Mouse (Mus musculus) midbrain, embryonic 10.5 days (tissue): ENCODE data around the gene Pde8a. TPM values are rescaled to one million over a fixed set of nuclear protein-coding genes. Genes with fewer than 3 reads are reported as not detected.

Experiments used
- DNase-seq: peaks from one replicate; pipeline ENCODE4 v3.0.0-alpha.2; 2017; ENCODE audit warnings: low spot score
- H3K27ac ChIP-seq: fragments of 300-500 bp; sonication (generic); replicated peaks from 2 replicates; pipeline ENCODE4 v1.5.1; 2016; ENCODE audit warnings: mild to moderate bottlenecking
- H3K27me3 ChIP-seq: fragments of 300-500 bp; sonication (generic); 2 replicates; pipeline ENCODE4 v1.6.1; 2016; ENCODE audit warnings: low read depth, mild to moderate bottlenecking; ENCODE audit not compliant: poor library complexity, severe bottlenecking
- H3K36me3 ChIP-seq: fragments of 300-500 bp; sonication (generic); 2 replicates; pipeline ENCODE4 v1.6.1; 2016; ENCODE audit warnings: mild to moderate bottlenecking, moderate library complexity
- H3K4me1 ChIP-seq: fragments of 300-500 bp; sonication (generic); 2 replicates; pipeline ENCODE4 v1.6.1; 2016
- H3K4me3 ChIP-seq: fragments of 300-500 bp; sonication (generic); 2 replicates; pipeline ENCODE4 v1.5.1; 2016; ENCODE audit warnings: mild to moderate bottlenecking, moderate library complexity
- H3K9me3 ChIP-seq: fragments of 300-500 bp; sonication (generic); replicated peaks from 2 replicates; pipeline ENCODE4 v1.6.1; 2016; ENCODE audit warnings: mild to moderate bottlenecking
- WGBS: fragments of 180-500 bp; shearing (Covaris S2); methylation state at CpG from one replicate; pipeline ENCODE4 v1.1.7; 2016; 5-methylcytosine and 5-hydroxymethylcytosine counted together
- polyA plus RNA-seq: library from polyadenylated mRNA; unstranded; fragments of >200 nt; fragmentation: Nextera tagmentation; extraction: Ambion mirVana; gene quantifications from 2 replicates; pipeline ENCODE4 v1.2.1, GENCODE M21; 2016

The Pde8a gene
- polyA plus RNA-seq, 1 experiment from 2014 or later = 1.8 TPM

DNA sequence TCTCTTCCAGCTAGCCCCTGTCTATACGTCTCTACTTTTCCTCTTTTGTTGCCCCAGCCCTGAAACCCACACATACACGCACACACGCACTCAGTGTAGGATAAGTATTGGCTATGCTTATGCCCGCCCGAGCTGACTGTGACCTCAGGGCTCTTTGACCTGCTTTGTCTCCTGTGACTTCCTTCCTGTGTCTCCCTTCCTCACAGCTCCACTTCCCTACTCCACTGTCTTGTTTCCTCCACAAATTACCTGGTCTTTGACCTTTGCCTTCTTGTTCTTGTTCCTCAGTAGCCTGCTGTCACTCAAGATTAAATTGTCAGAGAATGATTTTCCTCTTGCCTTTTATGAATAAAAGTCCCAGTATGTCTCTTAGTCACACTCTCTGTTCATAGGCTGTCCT is 90.7 kb downstream of the Pde8a start:
- H3K4me1 ChIP-seq = peaks cover 21% of the 10 kb centered on the region
- 85% methylated on average over 5 of the region's 5 CpGs for WGBS
- no peak overlapping the region for H3K4me3 ChIP-seq
- no peak for DNase-seq
- no peak overlapping the region for H3K27ac ChIP-seq
- H3K9me3 ChIP-seq = no peaks in the 10 kb centered on the region
- H3K36me3 ChIP-seq = no peaks in the 10 kb centered on the region
- H3K27me3 ChIP-seq = no peaks in the 10 kb centered on the region

DNA sequence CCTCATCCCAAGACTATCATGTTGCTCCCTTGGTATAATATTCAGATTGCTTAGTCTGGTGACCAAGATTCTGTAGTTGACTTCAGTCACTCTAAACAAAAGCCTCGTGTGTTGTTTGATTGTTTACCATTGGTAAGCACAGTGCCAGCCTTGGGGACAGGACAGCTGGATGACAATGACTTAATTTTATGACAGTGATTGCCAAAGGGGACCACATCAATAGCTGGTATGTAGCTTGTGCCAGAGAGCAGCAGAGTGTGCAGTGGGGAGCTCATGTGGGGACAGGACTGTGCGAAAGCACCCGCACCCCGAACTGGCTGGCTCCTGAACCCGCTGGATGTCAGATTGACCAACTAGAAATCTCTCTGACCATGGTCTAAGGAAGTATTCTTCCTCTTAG is 91.3 kb downstream of the Pde8a start:
- no peak for DNase-seq
- Histone ChIP-seq H3K36me3 (no peaks in the 10 kb centered on the region), H3K4me1 (peaks cover 21% of the 10 kb centered on the region), H3K4me3 (no peak overlapping the region), H3K27ac (no peak overlapping the region), H3K27me3 (no peaks in the 10 kb centered on the region), H3K9me3 (no peaks in the 10 kb centered on the region)
- 95% methylated on average over 5 of the region's 5 CpGs for WGBS

GRCm38 (mm10) chr7:81307735-81308134 is 94.3 kb downstream of the Pde8a start:
- 76% methylated on average over 8 of the region's 8 CpGs for WGBS
- no peaks in the 10 kb centered on the region for H3K27me3 ChIP-seq
- H3K36me3 ChIP-seq = no peaks in the 10 kb centered on the region
- 0 out of 2 replicates have a peak, but pooled peaks cover 5% of the 10 kb centered on the region for H3K4me1 ChIP-seq
- H3K9me3 ChIP-seq = no peaks in the 10 kb centered on the region
- H3K27ac ChIP-seq = no peak overlapping the region
- no peak overlapping the region for H3K4me3 ChIP-seq
- DNase-seq = no peak

GRCm38 (mm10) chr7:81309247-81309646 is 95.9 kb downstream of the Pde8a start:
- Histone ChIP-seq H3K27ac (no peak overlapping the region), H3K36me3 (no peaks in the 10 kb centered on the region), H3K4me3 (no peak overlapping the region), H3K27me3 (no peaks in the 10 kb centered on the region), H3K4me1 (no peaks in the 10 kb centered on the region), H3K9me3 (no peaks in the 10 kb centered on the region)
- DNase-seq = no peak
- 93% methylated on average over 6 of the region's 6 CpGs for WGBS

DNA sequence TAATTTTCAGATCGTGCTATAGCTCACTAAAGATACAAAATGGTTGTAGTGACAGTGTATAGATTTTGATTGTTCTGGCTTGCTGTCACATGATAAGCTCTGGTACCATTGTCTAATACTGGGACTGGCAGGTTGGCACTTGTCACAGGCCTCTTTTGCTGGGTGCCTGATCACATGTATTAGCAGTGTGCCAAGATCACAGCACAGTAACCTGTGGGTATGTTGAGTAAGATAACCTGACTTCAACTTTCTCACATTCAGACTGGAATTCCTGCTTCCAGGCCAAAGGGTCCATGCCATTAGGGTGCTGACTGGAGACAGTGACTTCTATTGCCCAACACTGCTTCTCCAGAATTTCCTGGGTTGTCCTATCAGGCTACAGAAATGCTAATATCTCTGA is 97.7 kb downstream of the Pde8a start:
- no peak for DNase-seq
- no peaks in the 10 kb centered on the region for H3K27me3 ChIP-seq
- no peaks in the 10 kb centered on the region for H3K4me1 ChIP-seq
- no peak overlapping the region for H3K4me3 ChIP-seq
- no peaks in the 10 kb centered on the region for H3K9me3 ChIP-seq
- WGBS = 88% methylated on average over 1 of the region's 1 CpGs
- H3K27ac ChIP-seq = no peak overlapping the region
- no peaks in the 10 kb centered on the region for H3K36me3 ChIP-seq

DNA sequence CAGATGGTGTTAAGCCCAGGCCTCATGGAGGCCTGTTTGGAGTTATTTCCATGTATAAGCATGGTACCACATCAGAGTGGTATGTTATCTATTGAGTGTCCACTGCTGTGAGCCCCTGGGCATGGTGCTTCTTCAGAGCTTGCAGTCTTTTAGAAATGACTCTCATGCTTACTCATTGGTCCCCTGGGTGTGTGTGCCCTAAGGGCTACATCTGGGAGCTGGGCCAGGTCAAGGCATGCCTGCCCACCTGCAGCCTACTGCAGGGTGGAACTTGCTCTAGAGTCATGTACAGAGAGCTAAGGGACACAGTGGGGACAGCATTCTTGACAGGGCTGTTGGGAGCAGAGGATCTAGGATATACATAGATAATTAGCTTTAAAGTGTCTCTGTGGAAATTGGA is 98.2 kb downstream of the Pde8a start:
- no peaks in the 10 kb centered on the region for H3K9me3 ChIP-seq
- no peaks in the 10 kb centered on the region for H3K36me3 ChIP-seq
- no peaks in the 10 kb centered on the region for H3K4me1 ChIP-seq
- no peak overlapping the region for H3K4me3 ChIP-seq
- H3K27ac ChIP-seq = no peak overlapping the region
- no peak for DNase-seq
- H3K27me3 ChIP-seq = no peaks in the 10 kb centered on the region

GRCm38 (mm10) chr7:81315583-81315982 is 102.2 kb downstream of the Pde8a start:
- no peak overlapping the region for H3K27ac ChIP-seq
- no peaks in the 10 kb centered on the region for H3K9me3 ChIP-seq
- WGBS = 81% methylated on average over 8 of the region's 8 CpGs
- H3K4me1 ChIP-seq = no peaks in the 10 kb centered on the region
- H3K27me3 ChIP-seq = no peaks in the 10 kb centered on the region
- H3K4me3 ChIP-seq = no peak overlapping the region
- no peaks in the 10 kb centered on the region for H3K36me3 ChIP-seq
- DNase-seq = no peak

GRCm38 (mm10) chr7:81319749-81320148 is 106.4 kb downstream of the Pde8a start:
- no peaks in the 10 kb centered on the region for H3K36me3 ChIP-seq

GRCm38 (mm10) chr7:81321776-81322175 is 108.4 kb downstream of the Pde8a start:
- Histone ChIP-seq H3K4me1 (peaks cover 4% of the 10 kb centered on the region; the same call in 1 of the 2 replicates), H3K36me3 (no peaks in the 10 kb centered on the region), H3K9me3 (no peaks in the 10 kb centered on the region), H3K27ac (no peak overlapping the region), H3K27me3 (no peaks in the 10 kb centered on the region), H3K4me3 (no peak overlapping the region)
- WGBS = 85% methylated on average over 5 of the region's 5 CpGs
- DNase-seq = no peak

More at GRCm38 (mm10) chr7:81319749-81320148, 106.4 kb downstream of the Pde8a start:
- Histone ChIP-seq H3K4me1 (peaks cover 4% of the 10 kb centered on the region; the same call in 1 of the 2 replicates), H3K9me3 (no peaks in the 10 kb centered on the region), H3K4me3 (no peak overlapping the region), H3K27ac (no peak overlapping the region), H3K27me3 (no peaks in the 10 kb centered on the region)
- 91% methylated on average over 6 of the region's 6 CpGs for WGBS
- DNase-seq = no peak

DNA sequence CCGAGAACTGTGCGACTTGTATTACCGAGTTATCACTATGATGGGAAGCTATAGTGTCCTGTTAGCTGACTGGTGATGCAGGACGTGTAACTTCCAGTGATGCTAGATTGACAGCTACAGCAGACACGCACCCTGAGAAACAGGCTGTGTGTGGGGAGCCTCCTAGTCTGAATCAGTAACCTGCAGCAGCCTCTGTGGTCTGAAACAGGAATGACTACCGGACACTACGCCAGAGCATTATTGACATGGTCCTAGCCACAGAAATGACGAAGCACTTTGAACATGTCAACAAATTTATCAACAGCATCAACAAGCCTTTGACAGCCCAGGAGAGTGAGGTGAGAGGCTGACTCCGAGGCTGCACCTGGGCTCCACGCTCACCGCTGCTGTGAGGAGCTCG is 112.6 kb downstream of the Pde8a start:
- Histone ChIP-seq H3K27me3 (no peaks in the 10 kb centered on the region), H3K4me3 (no peak overlapping the region), H3K36me3 (peaks cover 5% of the 10 kb centered on the region; the same call in 1 of the 2 replicates), H3K4me1 (peaks cover 9% of the 10 kb centered on the region), H3K27ac (no peak overlapping the region), H3K9me3 (no peaks in the 10 kb centered on the region)
- WGBS = 90% methylated on average over 12 of the region's 12 CpGs
- no peak for DNase-seq

DNA sequence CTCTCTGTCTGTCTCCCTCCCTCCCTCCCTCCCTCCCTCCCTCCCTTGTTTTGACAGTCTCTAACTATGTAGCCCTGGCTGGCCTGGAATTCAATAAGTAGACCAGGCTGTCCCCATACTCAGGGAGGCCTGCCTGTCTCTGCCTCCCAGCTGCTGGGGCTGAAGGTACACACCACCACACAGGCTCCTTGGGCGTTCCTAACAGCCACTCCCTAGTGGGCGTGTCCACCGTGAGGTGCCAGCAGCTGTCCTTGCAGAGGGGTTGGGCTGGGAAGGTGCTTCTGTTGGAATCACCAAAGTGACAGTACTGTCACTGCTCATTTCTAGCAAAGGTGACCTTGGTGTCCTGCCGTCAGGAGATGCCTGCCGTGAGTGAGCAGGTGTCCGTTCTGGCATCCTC is 113.5 kb downstream of the Pde8a start:
- 88% methylated on average over 6 of the region's 6 CpGs for WGBS
- Histone ChIP-seq H3K4me1 (peaks cover 13% of the 10 kb centered on the region), H3K27me3 (no peaks in the 10 kb centered on the region), H3K4me3 (no peak overlapping the region), H3K27ac (no peak overlapping the region), H3K36me3 (peaks cover 7% of the 10 kb centered on the region; the same call in 1 of the 2 replicates), H3K9me3 (no peaks in the 10 kb centered on the region)
- DNase-seq = no peak

DNA sequence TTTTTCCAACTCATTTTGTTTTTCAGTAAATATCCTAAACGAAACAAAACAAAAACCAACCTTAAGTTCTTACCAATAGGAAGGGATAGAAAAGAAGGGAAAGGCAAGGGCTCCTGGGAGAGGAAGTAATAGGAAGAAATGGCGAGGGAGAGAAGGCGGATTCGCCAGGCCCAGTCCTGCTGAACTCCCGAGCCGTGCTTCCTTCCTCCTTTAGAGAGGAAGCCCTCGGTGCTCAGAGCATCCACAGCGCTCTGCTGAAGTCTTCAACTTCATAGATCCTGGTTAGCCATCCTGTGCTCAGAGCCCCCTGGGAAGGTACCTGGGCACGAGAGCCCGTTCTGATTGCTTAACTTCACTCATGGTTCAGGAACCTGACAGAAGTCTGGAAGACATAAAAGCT is 114.3 kb downstream of the Pde8a start:
- Histone ChIP-seq H3K4me3 (no peak overlapping the region), H3K36me3 (peaks cover 13% of the 10 kb centered on the region), H3K27ac (no peak overlapping the region), H3K27me3 (no peaks in the 10 kb centered on the region), H3K9me3 (no peaks in the 10 kb centered on the region), H3K4me1 (peaks cover 15% of the 10 kb centered on the region)
- WGBS = 89% methylated on average over 10 of the region's 10 CpGs
- no peak for DNase-seq

- Histone ChIP-seq H3K4me1 (peaks cover 24% of the 10 kb centered on the region), H3K27me3 (no peaks in the 10 kb centered on the region), H3K4me3 (no peak overlapping the region), H3K9me3 (no peaks in the 10 kb centered on the region), H3K27ac (no peak overlapping the region), H3K36me3 (peaks cover 31% of the 10 kb centered on the region)
- DNase-seq = no peak
- 24% methylated on average over 3 of the region's 3 CpGs for WGBS
Measured at GRCm38 (mm10) chr7:81330767-81331166, 117.4 kb downstream of the Pde8a start.

DNA sequence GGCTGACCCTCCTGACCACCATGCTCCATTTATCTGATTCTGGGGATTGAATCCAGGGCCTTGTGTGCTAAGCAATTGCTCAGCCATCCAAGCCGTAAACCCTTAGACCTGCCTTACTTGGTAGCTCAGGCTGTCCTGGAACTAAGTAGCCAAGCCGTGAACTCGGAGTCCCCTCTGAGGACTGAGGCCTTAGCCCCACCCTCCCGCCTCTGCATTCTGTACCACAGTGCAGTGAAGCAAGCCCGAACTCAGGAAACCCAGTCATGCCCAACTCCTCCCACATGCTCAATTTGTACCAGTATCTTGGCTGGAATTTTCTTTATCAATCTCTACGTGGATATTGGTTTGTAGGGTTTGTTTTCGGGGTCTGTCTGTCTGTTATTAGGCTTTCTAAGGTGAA is 118.5 kb downstream of the Pde8a start:
- H3K9me3 ChIP-seq = no peaks in the 10 kb centered on the region
- H3K27me3 ChIP-seq = no peaks in the 10 kb centered on the region
- WGBS = 88% methylated on average over 7 of the region's 7 CpGs
- peaks cover 35% of the 10 kb centered on the region for H3K4me1 ChIP-seq
- peaks cover 38% of the 10 kb centered on the region for H3K36me3 ChIP-seq
- DNase-seq = no peak
- H3K27ac ChIP-seq = no peak overlapping the region
- no peak overlapping the region for H3K4me3 ChIP-seq
